Mouse (Mus musculus) ovary, postnatal 14 days (tissue): Measurements from ENCODE around the gene Slc38a3.
A peak's percentile ranks its signal among the peaks of the same experiment; 100 is the strongest.

ENCODE experiments used
- DNase-seq: peaks from one replicate; pipeline ENCODE4 v3.0.0; 2022; ENCODE audit warnings: low spot score

The Slc38a3 gene

GRCm38 (mm10) chr9:107695441-107696105, 26.2 kb upstream of the Slc38a3 start:
- no peak for DNase-seq

- DNase-seq: no peak
Measured at GRCm38 (mm10) chr9:107694627-107695026, 25.3 kb upstream of the Slc38a3 start.

- no peak for DNase-seq
Measured at GRCm38 (mm10) chr9:107693433-107693987, 24.2 kb upstream of the Slc38a3 start.

GRCm38 (mm10) chr9:107692785-107693184, 23.5 kb upstream of the Slc38a3 start:
- DNase-seq: no peak

- no peak for DNase-seq
Measured at GRCm38 (mm10) chr9:107690391-107690790, 21.1 kb upstream of the Slc38a3 start.

- DNase-seq: no peak
Measured at GRCm38 (mm10) chr9:107688939-107689338, 19.6 kb upstream of the Slc38a3 start.

GRCm38 (mm10) chr9:107688415-107688814, 19.1 kb upstream of the Slc38a3 start:
- DNase-seq: no peak

GRCm38 (mm10) chr9:107685231-107685981, 16.1 kb upstream of the Slc38a3 start:
- no peak for DNase-seq

- DNase-seq: no peak
Measured at GRCm38 (mm10) chr9:107682405-107682804, 13.1 kb upstream of the Slc38a3 start.

- DNase-seq: no peak
Measured at GRCm38 (mm10) chr9:107679501-107679900, 10.2 kb upstream of the Slc38a3 start, which contains the start of gene Gnat1. TSS of gene Gnat1 (minus strand) at chr9:107679712.

- DNase-seq: no peak
Measured at GRCm38 (mm10) chr9:107678861-107679260, 9.5 kb upstream of the Slc38a3 start.

- peak; percentile 73 for DNase-seq
Measured at GRCm38 (mm10) chr9:107677819-107678526, 8.6 kb upstream of the Slc38a3 start.

- no peak for DNase-seq
Measured at GRCm38 (mm10) chr9:107677091-107677784, 7.9 kb upstream of the Slc38a3 start.

GRCm38 (mm10) chr9:107676302-107676701, 7.0 kb upstream of the Slc38a3 start:
- DNase-seq: no peak

GRCm38 (mm10) chr9:107675671-107676301, 6.5 kb upstream of the Slc38a3 start:
- DNase-seq: peak; percentile 68

GRCm38 (mm10) chr9:107674609-107675429, 5.5 kb upstream of the Slc38a3 start:
- DNase-seq: no peak

- no peak for DNase-seq
Measured at GRCm38 (mm10) chr9:107670259-107670658, 929 bp upstream of the Slc38a3 start.

- no peak for DNase-seq
Measured at GRCm38 (mm10) chr9:107668916-107669315, 414 bp downstream of the Slc38a3 start.

GRCm38 (mm10) chr9:107668011-107668410, 1.3 kb downstream of the Slc38a3 start:
- DNase-seq: no peak

GRCm38 (mm10) chr9:107667219-107667618, 2.1 kb downstream of the Slc38a3 start:
- no peak for DNase-seq
